Mouse (Mus musculus) kidney, postnatal 25 days (tissue): Measurements from ENCODE around the gene Spry2.

ENCODE experiments used
- DNase-seq, 2 experiments: peaks; one replicate each; pipeline ENCODE4 v3.0.0; 2021; ENCODE audit warnings: mixed read lengths in 2 of 2

Spry2 gene

GRCm38 (mm10) chr14:105892941-105893622 is 3.5 kb downstream of the Spry2 start:
- peak in 1 of 2 experiments; percentile 46 for DNase-seq

GRCm38 (mm10) chr14:105890516-105891231 is 5.9 kb downstream of the Spry2 start:
- DNase-seq: no peak

- no peak for DNase-seq
Measured at GRCm38 (mm10) chr14:105886643-105887374, 9.8 kb downstream of the Spry2 start.

- DNase-seq: no peak
Measured at GRCm38 (mm10) chr14:105885249-105885648, 11.4 kb downstream of the Spry2 start.

GRCm38 (mm10) chr14:105883215-105883614 is 13.4 kb downstream of the Spry2 start:
- DNase-seq: no peak

- DNase-seq: no peak
Measured at GRCm38 (mm10) chr14:105878359-105878758, 18.3 kb downstream of the Spry2 start.

- DNase-seq: no peak
Measured at GRCm38 (mm10) chr14:105876375-105876774, 20.2 kb downstream of the Spry2 start.

GRCm38 (mm10) chr14:105870370-105870936 is 26.2 kb downstream of the Spry2 start:
- peak; percentile 38 to 63 for DNase-seq

- no peak for DNase-seq
Measured at GRCm38 (mm10) chr14:105865381-105865938, 31.2 kb downstream of the Spry2 start.

GRCm38 (mm10) chr14:105862199-105862598 is 34.4 kb downstream of the Spry2 start:
- DNase-seq: no peak

- DNase-seq: no peak
Measured at GRCm38 (mm10) chr14:105860920-105861319, 35.7 kb downstream of the Spry2 start.

- DNase-seq: no peak
Measured at GRCm38 (mm10) chr14:105860276-105860675, 36.3 kb downstream of the Spry2 start.

GRCm38 (mm10) chr14:105859876-105860275 is 36.7 kb downstream of the Spry2 start:
- no peak for DNase-seq

GRCm38 (mm10) chr14:105859368-105859767 is 37.3 kb downstream of the Spry2 start:
- no peak for DNase-seq

- no peak for DNase-seq
Measured at GRCm38 (mm10) chr14:105858935-105859334, 37.7 kb downstream of the Spry2 start.

GRCm38 (mm10) chr14:105851359-105852067 is 45.1 kb downstream of the Spry2 start:
- DNase-seq: no peak
